Mouse (Mus musculus): ENCODE data around the gene Prl6a1. TPM values are rescaled to one million over a fixed set of nuclear protein-coding genes. Genes with fewer than 3 reads are reported as not detected.

The Prl6a1 gene
- polyA plus RNA-seq (2015; fragmentation: Nextera tagmentation; extraction: Ambion mirVana) = not detected in 2 replicates

- no peak within 1 kb of the TSS for H3K27ac ChIP-seq
- no peaks in the 10 kb centered on the region for H3K27me3 ChIP-seq
- H3K4me1 ChIP-seq (replicated peaks) = no peaks in the 10 kb centered on the region
- no peak within 1 kb of the TSS for H3K9ac ChIP-seq
- ATAC-seq (ENCODE audit: low read depth) = no peak
- H3K9me3 ChIP-seq (replicated peaks) = no peaks in the 10 kb centered on the region
- no peaks in the 10 kb centered on the region for H3K36me3 ChIP-seq
- 63% methylated on average over 7 of the region's 7 CpGs for WGBS (ENCODE audit: insufficient replicate concordance)
- no peak within 1 kb of the TSS for H3K4me2 ChIP-seq
- H3K4me3 ChIP-seq (replicated peaks) = no peak within 1 kb of the TSS
- DNase-seq = no peak
Measured at GRCm38 (mm10) chr13:27312334-27313225, at the start of gene Prl6a1. TSS of gene Prl6a1 (plus strand) at chr13:27312627.

GRCm38 (mm10) chr13:27334989-27335388 lies 22.6 kb downstream of the Prl6a1 start:
- DNase-seq (no peak), ATAC-seq (ENCODE audit: low read depth) (no peak)
- Histone ChIP-seq H3K4me3 (replicated peaks) (no peak overlapping the region), H3K4me2 (no peak overlapping the region), H3K27me3 (no peaks in the 10 kb centered on the region), H3K27ac (no peak overlapping the region), H3K36me3 (no peaks in the 10 kb centered on the region), H3K9ac (no peak overlapping the region), H3K9me3 (replicated peaks) (no peaks in the 10 kb centered on the region), H3K4me1 (replicated peaks) (no peaks in the 10 kb centered on the region)
- 43% methylated on average over 1 of the region's 1 CpGs for WGBS (ENCODE audit: insufficient replicate concordance)

GRCm38 (mm10) chr13:27342733-27343275 lies 30.4 kb downstream of the Prl6a1 start:
- no peaks in the 10 kb centered on the region for H3K27me3 ChIP-seq
- no peak overlapping the region for H3K9ac ChIP-seq
- 57% methylated on average over 3 of the region's 3 CpGs for WGBS (ENCODE audit: insufficient replicate concordance)
- no peak for ATAC-seq (ENCODE audit: low read depth)
- no peak overlapping the region for H3K27ac ChIP-seq
- no peak overlapping the region for H3K4me2 ChIP-seq
- H3K9me3 ChIP-seq (replicated peaks) = no peaks in the 10 kb centered on the region
- H3K4me3 ChIP-seq (replicated peaks) = no peak overlapping the region
- H3K36me3 ChIP-seq = no peaks in the 10 kb centered on the region
- no peaks in the 10 kb centered on the region for H3K4me1 ChIP-seq (replicated peaks)
- no peak for DNase-seq

- Histone ChIP-seq H3K4me1 (replicated peaks) (no peaks in the 10 kb centered on the region), H3K36me3 (no peaks in the 10 kb centered on the region), H3K27ac (no peak within 1 kb of the TSS), H3K9ac (no peak within 1 kb of the TSS), H3K4me3 (replicated peaks) (no peak within 1 kb of the TSS), H3K4me2 (no peak within 1 kb of the TSS), H3K9me3 (replicated peaks) (no peaks in the 10 kb centered on the region), H3K27me3 (no peaks in the 10 kb centered on the region)
- WGBS (ENCODE audit: insufficient replicate concordance) = 48% methylated on average over 2 of the region's 2 CpGs
- DNase-seq = no peak
- no peak for ATAC-seq (ENCODE audit: low read depth)
Measured at GRCm38 (mm10) chr13:27345373-27345772, 32.9 kb downstream of the Prl6a1 start, which contains the start of gene Prl8a2. TSS of gene Prl8a2 (plus strand) at chr13:27345673.

Other genes starting within 250 kb of the Prl6a1 start
- not detected in 2 replicates for gene Prl3d1, start 218.4 kb upstream of the Prl6a1 start, polyA plus RNA-seq (2015; fragmentation: Nextera tagmentation; extraction: Ambion mirVana)
- not detected in 2 replicates for gene Prl3d2, start 190.9 kb upstream of the Prl6a1 start, polyA plus RNA-seq (2015; fragmentation: Nextera tagmentation; extraction: Ambion mirVana)
- not detected in 2 replicates for gene Prl3d3, start 155.8 kb upstream of the Prl6a1 start, polyA plus RNA-seq (2015; fragmentation: Nextera tagmentation; extraction: Ambion mirVana)
- not detected in 2 replicates for gene Prl3c1, start 116.0 kb upstream of the Prl6a1 start, polyA plus RNA-seq (2015; fragmentation: Nextera tagmentation; extraction: Ambion mirVana)
- not detected in 2 replicates for gene Prl3b1, start 70.8 kb upstream of the Prl6a1 start, polyA plus RNA-seq (2015; fragmentation: Nextera tagmentation; extraction: Ambion mirVana)
- gene Prl3a1, start 53.2 kb upstream of the Prl6a1 start, polyA plus RNA-seq (2015; fragmentation: Nextera tagmentation; extraction: Ambion mirVana) = not detected in 2 replicates
- not detected in 2 replicates for gene Prl8a2, start 33.0 kb downstream of the Prl6a1 start, polyA plus RNA-seq (2015; fragmentation: Nextera tagmentation; extraction: Ambion mirVana)
- not detected in 2 replicates for gene Prl2b1, start 78.2 kb downstream of the Prl6a1 start, polyA plus RNA-seq (2015; fragmentation: Nextera tagmentation; extraction: Ambion mirVana)
- not detected in 2 replicates for gene Prl8a6, start 126.1 kb downstream of the Prl6a1 start, polyA plus RNA-seq (2015; fragmentation: Nextera tagmentation; extraction: Ambion mirVana)
- not detected in 2 replicates for gene Prl8a8, start 200.6 kb downstream of the Prl6a1 start, polyA plus RNA-seq (2015; fragmentation: Nextera tagmentation; extraction: Ambion mirVana)

Data from liver, embryonic 13.5 days (tissue).